Mouse (Mus musculus) liver, embryonic 15.5 days (tissue): ENCODE measurements around the gene Rbfox3. TPM values are rescaled to one million over a fixed set of nuclear protein-coding genes. Genes with fewer than 3 reads are reported as not detected.

Source experiments
- ATAC-seq: fragments of 200-750 bp; cut with Nextera tagmentation; 2 replicates; pipeline ENCODE4 v1.8.0; 2017; ENCODE audit warnings: moderate number of reproducible peaks, mild to moderate bottlenecking, moderate library complexity; ENCODE audit not compliant: insufficient read depth
- H3K27ac ChIP-seq: fragments of 300-500 bp; sonication (generic); replicated peaks from 2 replicates; pipeline ENCODE4 v1.5.1; 2015; ENCODE audit warnings: mild to moderate bottlenecking, inconsistent platforms
- H3K27me3 ChIP-seq: fragments of 300-500 bp; sonication (generic); 2 replicates; pipeline ENCODE4 v1.6.1; 2015; ENCODE audit warnings: mild to moderate bottlenecking, inconsistent platforms
- H3K36me3 ChIP-seq: fragments of 300-500 bp; sonication (generic); replicated peaks from 2 replicates; pipeline ENCODE4 v1.6.1; 2015; ENCODE audit warnings: moderate library complexity, mild to moderate bottlenecking, inconsistent platforms
- H3K4me1 ChIP-seq: fragments of 300-500 bp; sonication (generic); replicated peaks from 2 replicates; pipeline ENCODE4 v1.6.1; 2015; ENCODE audit warnings: inconsistent platforms
- H3K4me2 ChIP-seq: fragments of 300-500 bp; sonication (generic); 2 replicates; pipeline ENCODE4 v1.6.1; 2015; ENCODE audit warnings: moderate library complexity, mild to moderate bottlenecking, inconsistent platforms
- H3K4me3 ChIP-seq: fragments of 300-500 bp; sonication (generic); replicated peaks from 2 replicates; pipeline ENCODE4 v1.5.1; 2015; ENCODE audit warnings: mild to moderate bottlenecking, inconsistent platforms
- H3K9ac ChIP-seq: fragments of 300-500 bp; sonication (generic); 2 replicates; pipeline ENCODE4 v1.6.1; 2015; ENCODE audit warnings: moderate library complexity, mild to moderate bottlenecking, inconsistent platforms
- H3K9me3 ChIP-seq: fragments of 300-500 bp; sonication (generic); replicated peaks from 2 replicates; pipeline ENCODE4 v1.6.1; 2016; ENCODE audit warnings: inconsistent platforms
- WGBS: fragments of 180-500 bp; shearing (Covaris S2); methylation state at CpG from one replicate; pipeline ENCODE4 v1.1.7; 2015; ENCODE audit warnings: mixed read lengths; ENCODE audit not compliant: insufficient replicate concordance; 5-methylcytosine and 5-hydroxymethylcytosine counted together
- polyA plus RNA-seq: library from polyadenylated mRNA; unstranded; fragments of >200 nt; fragmentation: Nextera tagmentation; extraction: Ambion mirVana; gene quantifications from 2 replicates; pipeline ENCODE4 v1.2.1, GENCODE M21; 2015

Gene Rbfox3
- polyA plus RNA-seq, 1 experiment from 2014 or later: 0.13 TPM

DNA sequence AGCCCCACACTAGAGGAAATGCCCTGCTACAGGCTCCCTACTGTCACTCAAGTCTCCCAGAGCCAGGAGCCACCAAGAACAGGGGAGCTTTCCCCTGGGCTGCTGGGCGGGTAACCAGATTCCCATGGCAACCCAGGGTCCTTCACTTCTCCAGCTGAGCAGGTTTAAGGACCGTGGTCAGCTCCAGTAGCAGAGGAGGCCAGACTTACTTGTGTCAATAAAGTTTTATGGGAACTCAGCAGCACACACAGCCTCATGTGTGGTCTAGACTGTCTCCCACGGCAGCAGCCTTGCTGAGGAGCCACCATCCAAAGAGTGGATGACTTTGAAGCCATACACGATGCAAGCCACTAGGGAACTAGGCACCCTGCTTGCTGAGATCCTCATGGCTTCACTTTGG is 365.7 kb downstream of the Rbfox3 start:
- H3K4me2 ChIP-seq: no peak overlapping the region
- no peak for ATAC-seq
- no peaks in the 10 kb centered on the region for H3K4me1 ChIP-seq
- no peaks in the 10 kb centered on the region for H3K9me3 ChIP-seq
- no peak overlapping the region for H3K9ac ChIP-seq
- H3K27ac ChIP-seq: no peak overlapping the region
- 0 out of 2 replicates have a peak, but pooled peaks cover 7% of the 10 kb centered on the region for H3K27me3 ChIP-seq
- 15% methylated on average over 4 of the region's 4 CpGs for WGBS
- H3K36me3 ChIP-seq: no peaks in the 10 kb centered on the region
- H3K4me3 ChIP-seq: no peak overlapping the region

GRCm38 (mm10) chr11:118544564-118544963 is 366.8 kb downstream of the Rbfox3 start:
- Histone ChIP-seq H3K27ac (no peak overlapping the region), H3K9ac (no peak overlapping the region), H3K36me3 (no peaks in the 10 kb centered on the region), H3K4me3 (no peak overlapping the region), H3K4me1 (no peaks in the 10 kb centered on the region), H3K9me3 (no peaks in the 10 kb centered on the region), H3K27me3 (no peaks in the 10 kb centered on the region), H3K4me2 (no peak overlapping the region)
- ATAC-seq: no peak
- 53% methylated on average over 6 of the region's 6 CpGs for WGBS

- no peaks in the 10 kb centered on the region for H3K4me1 ChIP-seq
- no peak overlapping the region for H3K4me2 ChIP-seq
- no peaks in the 10 kb centered on the region for H3K27me3 ChIP-seq
- no peaks in the 10 kb centered on the region for H3K36me3 ChIP-seq
- ATAC-seq: no peak
- no peak overlapping the region for H3K27ac ChIP-seq
- H3K9me3 ChIP-seq: no peaks in the 10 kb centered on the region
- no peak overlapping the region for H3K4me3 ChIP-seq
- no peak overlapping the region for H3K9ac ChIP-seq
- WGBS: 40% methylated on average over 7 of the region's 7 CpGs
These were observed 368.5 kb downstream of the Rbfox3 start for GRCm38 (mm10) chr11:118542906-118543305.

- ATAC-seq: no peak
- H3K4me2 ChIP-seq: no peak overlapping the region
- no peak overlapping the region for H3K4me3 ChIP-seq
- no peaks in the 10 kb centered on the region for H3K36me3 ChIP-seq
- no peak overlapping the region for H3K9ac ChIP-seq
- H3K27ac ChIP-seq: no peak overlapping the region
- H3K27me3 ChIP-seq: no peaks in the 10 kb centered on the region
- WGBS: 39% methylated on average over 12 of the region's 12 CpGs
- no peaks in the 10 kb centered on the region for H3K4me1 ChIP-seq
- no peaks in the 10 kb centered on the region for H3K9me3 ChIP-seq
These were observed 370.9 kb downstream of the Rbfox3 start for GRCm38 (mm10) chr11:118540411-118541026.

- H3K27me3 ChIP-seq: 0 out of 2 replicates have a peak, but pooled peaks cover 3% of the 10 kb centered on the region
- ATAC-seq: no peak
- no peak overlapping the region for H3K9ac ChIP-seq
- H3K9me3 ChIP-seq: no peaks in the 10 kb centered on the region
- H3K4me2 ChIP-seq: no peak overlapping the region
- H3K36me3 ChIP-seq: no peaks in the 10 kb centered on the region
- 68% methylated on average over 11 of the region's 11 CpGs for WGBS
- H3K4me3 ChIP-seq: no peak overlapping the region
- H3K4me1 ChIP-seq: no peaks in the 10 kb centered on the region
- H3K27ac ChIP-seq: no peak overlapping the region
These were observed 373.4 kb downstream of the Rbfox3 start for GRCm38 (mm10) chr11:118538008-118538407.

- Histone ChIP-seq H3K36me3 (no peaks in the 10 kb centered on the region), H3K9me3 (no peaks in the 10 kb centered on the region), H3K4me2 (no peak overlapping the region), H3K27me3 (0 out of 2 replicates have a peak, but pooled peaks cover 7% of the 10 kb centered on the region), H3K4me1 (no peaks in the 10 kb centered on the region), H3K27ac (no peak overlapping the region), H3K4me3 (no peak overlapping the region), H3K9ac (no peak overlapping the region)
- ATAC-seq: no peak
- 34% methylated on average over 18 of the region's 18 CpGs for WGBS
These were observed 376.9 kb downstream of the Rbfox3 start for GRCm38 (mm10) chr11:118534382-118535092.

- Histone ChIP-seq H3K4me3 (no peak overlapping the region), H3K27me3 (peaks cover 7% of the 10 kb centered on the region; the same call in 1 of the 2 replicates), H3K4me2 (no peak overlapping the region), H3K27ac (no peak overlapping the region), H3K9me3 (no peaks in the 10 kb centered on the region), H3K4me1 (no peaks in the 10 kb centered on the region), H3K9ac (no peak overlapping the region), H3K36me3 (no peaks in the 10 kb centered on the region)
- ATAC-seq: no peak
- 63% methylated on average over 8 of the region's 8 CpGs for WGBS
These were observed 381.1 kb downstream of the Rbfox3 start for GRCm38 (mm10) chr11:118530313-118530712.

DNA sequence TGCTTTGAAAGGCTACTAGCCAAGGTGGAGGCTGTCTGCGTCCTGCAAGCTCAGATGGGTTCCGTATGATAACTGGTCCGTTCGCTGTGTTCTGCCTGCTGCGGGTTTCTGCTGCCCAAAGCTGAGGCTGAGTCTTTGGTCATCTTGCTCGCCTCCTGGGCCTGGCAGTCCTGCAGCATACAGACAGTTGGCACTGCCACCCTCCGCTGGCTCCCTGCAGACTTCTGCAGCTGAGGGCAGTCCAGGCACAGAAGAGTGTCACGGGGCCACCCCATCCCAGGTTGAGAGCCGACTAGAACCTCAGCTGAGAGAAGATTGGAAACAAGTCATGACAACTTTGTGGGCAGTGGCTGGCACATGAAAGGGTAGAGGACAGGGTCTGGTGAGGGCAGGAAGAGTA is 382.6 kb downstream of the Rbfox3 start:
- no peak overlapping the region for H3K9ac ChIP-seq
- WGBS: 71% methylated on average over 9 of the region's 9 CpGs
- no peak overlapping the region for H3K4me3 ChIP-seq
- no peak overlapping the region for H3K27ac ChIP-seq
- no peak for ATAC-seq
- no peaks in the 10 kb centered on the region for H3K4me1 ChIP-seq
- H3K9me3 ChIP-seq: no peaks in the 10 kb centered on the region
- peaks cover 5% of the 10 kb centered on the region; the same call in 1 of the 2 replicates for H3K27me3 ChIP-seq
- no peak overlapping the region for H3K4me2 ChIP-seq
- H3K36me3 ChIP-seq: no peaks in the 10 kb centered on the region

GRCm38 (mm10) chr11:118525059-118525458 is 386.3 kb downstream of the Rbfox3 start:
- Histone ChIP-seq H3K4me3 (no peak overlapping the region), H3K27ac (no peak overlapping the region), H3K4me1 (no peaks in the 10 kb centered on the region), H3K27me3 (no peaks in the 10 kb centered on the region; the same call in 1 of the 2 replicates), H3K9me3 (no peaks in the 10 kb centered on the region), H3K36me3 (no peaks in the 10 kb centered on the region), H3K9ac (no peak overlapping the region), H3K4me2 (no peak overlapping the region)
- no peak for ATAC-seq
- 63% methylated on average over 11 of the region's 11 CpGs for WGBS

GRCm38 (mm10) chr11:118523496-118524145 is 387.8 kb downstream of the Rbfox3 start:
- H3K4me2 ChIP-seq: no peak overlapping the region
- H3K4me1 ChIP-seq: no peaks in the 10 kb centered on the region
- no peak overlapping the region for H3K27ac ChIP-seq
- no peaks in the 10 kb centered on the region; the same call in 1 of the 2 replicates for H3K27me3 ChIP-seq
- no peaks in the 10 kb centered on the region for H3K9me3 ChIP-seq
- H3K4me3 ChIP-seq: no peak overlapping the region
- no peaks in the 10 kb centered on the region for H3K36me3 ChIP-seq
- H3K9ac ChIP-seq: no peak overlapping the region
- no peak for ATAC-seq
- 61% methylated on average over 4 of the region's 4 CpGs for WGBS

DNA sequence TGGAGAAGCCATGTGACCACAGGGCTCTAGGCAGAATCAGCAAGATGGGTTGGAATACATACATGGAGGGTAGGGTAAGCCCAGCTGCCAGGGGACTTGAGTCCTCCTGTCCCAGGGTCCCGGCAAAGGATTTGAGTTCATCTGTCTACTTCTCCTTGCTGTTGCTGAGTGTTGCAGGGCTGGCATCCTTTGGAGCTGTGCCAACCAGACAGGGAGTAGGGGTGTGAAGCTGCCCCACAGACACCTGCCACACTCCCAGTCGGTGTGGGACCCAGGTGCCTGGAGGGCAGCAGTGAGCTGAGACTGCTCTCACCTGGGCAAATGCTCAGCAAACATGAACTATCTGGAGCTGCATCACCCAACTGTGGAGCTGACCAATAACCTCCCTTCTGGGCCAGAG is 390.5 kb downstream of the Rbfox3 start:
- no peak for ATAC-seq
- no peak overlapping the region for H3K4me3 ChIP-seq
- H3K4me1 ChIP-seq: no peaks in the 10 kb centered on the region
- H3K9me3 ChIP-seq: no peaks in the 10 kb centered on the region
- H3K27ac ChIP-seq: no peak overlapping the region
- H3K9ac ChIP-seq: no peak overlapping the region
- H3K4me2 ChIP-seq: no peak overlapping the region
- H3K36me3 ChIP-seq: no peaks in the 10 kb centered on the region
- 66% methylated on average over 2 of the region's 2 CpGs for WGBS
- H3K27me3 ChIP-seq: no peaks in the 10 kb centered on the region; the same call in 1 of the 2 replicates
